ENCODE assay signal across 8 mouse cellular contexts in the genomic region with DNA sequence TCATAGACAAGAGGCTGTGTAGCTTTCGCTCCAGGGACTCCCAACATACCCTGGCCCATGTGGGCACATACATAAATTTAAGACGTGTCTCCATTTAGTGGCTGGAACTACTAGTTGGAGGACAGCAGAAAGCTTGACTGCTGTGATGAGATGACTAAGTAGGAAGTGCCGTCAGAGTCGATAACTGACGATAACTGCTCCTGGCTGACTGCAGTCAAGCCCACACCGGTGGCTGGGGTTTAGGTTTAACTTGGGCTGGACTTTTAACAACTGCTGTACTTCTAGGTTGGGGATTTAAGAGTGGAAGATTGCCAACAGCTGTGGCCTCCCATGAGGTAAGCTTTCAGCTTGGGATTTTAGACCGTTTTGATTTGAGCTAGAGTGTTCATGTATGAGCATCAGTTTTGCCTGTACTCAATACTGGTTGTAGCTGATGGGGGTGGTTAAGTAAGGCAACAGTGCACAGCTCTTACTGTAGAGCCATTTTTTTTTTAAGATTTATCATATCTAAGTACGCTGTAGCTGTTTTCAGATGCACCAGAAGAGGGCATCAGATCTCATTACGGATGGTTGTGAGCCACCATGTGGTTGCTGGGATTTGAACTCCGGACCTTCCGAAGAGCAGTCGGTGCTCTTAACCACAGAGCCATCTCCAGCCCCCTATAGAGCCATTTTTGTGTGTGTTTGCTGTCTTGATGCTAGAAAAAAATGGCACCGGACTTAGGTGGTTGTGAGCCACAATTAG. TPM values are rescaled to one million over a fixed set of nuclear protein-coding genes. Genes with fewer than 3 reads are reported as not detected.
DNase-seq lines count a peak whose midpoint lies in the region; ATAC-seq and TF ChIP-seq lines count a peak whose summit lies in the region.

No protein-coding gene starts in this region.

- H3K36me3 ChIP-seq in E14TG2a.4 (ENCODE audit: insufficient read depth, low read length) = peaks cover 56% of the 10 kb centered on the region
- H3K36me3 ChIP-seq in hindbrain, embryonic 10.5 days = peaks cover 53% of the 10 kb centered on the region
- H3K36me3 ChIP-seq in limb, embryonic 13.5 days = peaks cover 46% of the 10 kb centered on the region

- H3K4me2 ChIP-seq in limb, embryonic 13.5 days (replicated peaks) = peak overlapping the region; percentile 84

- no peak for ATAC-seq in limb, embryonic 13.5 days (ENCODE audit: low FRiP score, low read depth)

- H3K4me3 ChIP-seq in E14TG2a.4 (replicated peaks; ENCODE audit: low read length) = peak overlapping the region; percentile 87
- peak overlapping the region; percentile 71 for H3K4me3 ChIP-seq in hindbrain, embryonic 10.5 days
- peak overlapping the region; percentile 90 for H3K4me3 ChIP-seq in limb, embryonic 13.5 days

- peak overlapping the region; percentile 96 for H3K27ac ChIP-seq in hindbrain, embryonic 10.5 days
- H3K27ac ChIP-seq in limb, embryonic 13.5 days = peak overlapping the region; percentile 94

- peak overlapping the region; percentile 99 for H3K9ac ChIP-seq in limb, embryonic 13.5 days

- H3K4me1 ChIP-seq in E14TG2a.4 (replicated peaks; ENCODE audit: low read depth, low read length) = peaks cover 45% of the 10 kb centered on the region
- H3K4me1 ChIP-seq in hindbrain, embryonic 10.5 days (replicated peaks) = peaks cover 38% of the 10 kb centered on the region
- peaks cover 31% of the 10 kb centered on the region for H3K4me1 ChIP-seq in limb, embryonic 13.5 days

- peak; percentile 45 for DNase-seq in adrenal gland, postnatal 10 days
- DNase-seq in adrenal gland, postnatal 4 days (ENCODE audit: low spot score in 2 of 2) = no peak
- DNase-seq in embryo, embryonic 9.5 days (ENCODE audit: extremely low spot score) = peak; percentile 46
- DNase-seq in hindbrain, embryonic 10.5 days (ENCODE audit: low spot score) = peak; percentile 31
- peak; percentile 57 for DNase-seq in naive thymus-derived CD4-positive, alpha-beta T cell, adult 2 months (ENCODE audit: low read depth)
- no peak for DNase-seq in left cerebral cortex, adult 11 months (ENCODE audit: low spot score)

- TF ChIP-seq CTCF in E14TG2a.4 (conservative IDR thresholded peaks at IDR 0.05; ENCODE audit: low read length) = no peak

- no peaks in the 10 kb centered on the region for H3K9me3 ChIP-seq in E14TG2a.4 (ENCODE audit: low read length)
- no peaks in the 10 kb centered on the region for H3K9me3 ChIP-seq in hindbrain, embryonic 10.5 days
- no peaks in the 10 kb centered on the region for H3K9me3 ChIP-seq in limb, embryonic 13.5 days

- WGBS in hindbrain, embryonic 10.5 days = under 1% methylated on average over 13 of the region's 13 CpGs
- WGBS in limb, embryonic 13.5 days = 1% methylated on average over 13 of the region's 13 CpGs

- no peaks in the 10 kb centered on the region for H3K27me3 ChIP-seq in E14TG2a.4 (ENCODE audit: insufficient read depth, low read length)
- no peaks in the 10 kb centered on the region for H3K27me3 ChIP-seq in hindbrain, embryonic 10.5 days (ENCODE audit: insufficient read depth, poor library complexity, severe bottlenecking)
- H3K27me3 ChIP-seq in limb, embryonic 13.5 days = no peaks in the 10 kb centered on the region

RNA-seq across cellular contexts. Expression of gene Trpv2, which starts 29.2 kb away (rescaled TPM):
- total RNA-seq in adrenal gland, postnatal 10 days (2021) = 1 to 10 TPM; 5.0 to 5.6 TPM
- 1 to 10 TPM; 3.4 to 4.2 TPM for total RNA-seq in adrenal gland, postnatal 4 days (2021)
- 6.2 and 6.5 TPM in 2 replicates for polyA plus RNA-seq in hindbrain, embryonic 10.5 days (2016; fragmentation: Nextera tagmentation; extraction: Ambion mirVana)
- polyA plus RNA-seq in limb, embryonic 13.5 days (2015; fragmentation: Nextera tagmentation; extraction: Ambion mirVana) = 1.4 and 2.4 TPM in 2 replicates

RNA-seq across cellular contexts. Expression of gene Lrrc75a, which starts 44.8 kb away (rescaled TPM):
- total RNA-seq in adrenal gland, postnatal 10 days (2021) = 10 to 100 TPM; 28.1 to 29.6 TPM
- total RNA-seq in adrenal gland, postnatal 4 days (2021) = 10 to 100 TPM; 47.8 to 53.0 TPM
- 12.6 and 15.0 TPM in 2 replicates for polyA plus RNA-seq in hindbrain, embryonic 10.5 days (2016; fragmentation: Nextera tagmentation; extraction: Ambion mirVana)
- polyA plus RNA-seq in limb, embryonic 13.5 days (2015; fragmentation: Nextera tagmentation; extraction: Ambion mirVana) = 14.9 and 15.5 TPM in 2 replicates

RNA-seq across cellular contexts. Expression of gene Mmgt2, which starts 45.0 kb away (rescaled TPM):
- 10 to 100 TPM; 23.2 to 28.2 TPM for total RNA-seq in adrenal gland, postnatal 10 days (2021)
- 10 to 100 TPM; 49.0 to 53.5 TPM for total RNA-seq in adrenal gland, postnatal 4 days (2021)
- 36.1 and 47.3 TPM in 2 replicates for polyA plus RNA-seq in hindbrain, embryonic 10.5 days (2016; fragmentation: Nextera tagmentation; extraction: Ambion mirVana)
- polyA plus RNA-seq in limb, embryonic 13.5 days (2015; fragmentation: Nextera tagmentation; extraction: Ambion mirVana) = 68.2 and 69.4 TPM in 2 replicates

RNA-seq across cellular contexts. Expression of gene Ubb, which starts 52.5 kb away (rescaled TPM):
- total RNA-seq in adrenal gland, postnatal 10 days (2021) = 1,000 to 10,000 TPM; 1,093 to 1,186 TPM
- 1,000 to 10,000 TPM; 1,464 to 1,492 TPM for total RNA-seq in adrenal gland, postnatal 4 days (2021)
- polyA plus RNA-seq in hindbrain, embryonic 10.5 days (2016; fragmentation: Nextera tagmentation; extraction: Ambion mirVana) = 3,368 and 3,918 TPM in 2 replicates
- polyA plus RNA-seq in limb, embryonic 13.5 days (2015; fragmentation: Nextera tagmentation; extraction: Ambion mirVana) = 3,843 and 3,876 TPM in 2 replicates

Comparison
In these comparisons a context has a peak if more than half of its experiments do, and no peak if none do; other contexts are left out.
1. DNase-seq: peak in adrenal gland, postnatal 10 days (single experiment), embryo, embryonic 9.5 days (single experiment), hindbrain, embryonic 10.5 days (single experiment) and naive thymus-derived CD4-positive, alpha-beta T cell, adult 2 months (single experiment); none in adrenal gland, postnatal 4 days (0 of 2) and left cerebral cortex, adult 11 months (single experiment).
2. Peak in every context shown above with its lines, with median percentiles within 50 percentile points of each other: H3K4me3 ChIP-seq.